Mouse (Mus musculus): ENCODE results near the gene Bola2.
"Not testable (repeated sequence)": the region's sequence is repeated elsewhere in the genome, so short reads cannot be mapped to it uniquely, and the experiment has no call there.

Gene Bola2

GRCm38 (mm10) chr7:126707442-126708174, 12.4 kb downstream of the Bola2 start, which contains the start of gene Coro1a:
Gene Coro1a (minus strand): TSS chr7:126707787.
- no peak for DNase-seq (ENCODE audit: extremely low spot score, low read depth, low spot score)

- no peak for DNase-seq (ENCODE audit: extremely low spot score, low read depth, low spot score)
These were observed 13.2 kb downstream of the Bola2 start for GRCm38 (mm10) chr7:126708175-126708952.

GRCm38 (mm10) chr7:126710266-126710665, 15.1 kb downstream of the Bola2 start:
- DNase-seq (ENCODE audit: extremely low spot score, low read depth, low spot score): no peak

- DNase-seq (ENCODE audit: extremely low spot score, low read depth, low spot score): no peak
These were observed 16.7 kb downstream of the Bola2 start for GRCm38 (mm10) chr7:126711910-126712309.

- DNase-seq (ENCODE audit: extremely low spot score, low read depth, low spot score): no peak
These were observed 20.5 kb downstream of the Bola2 start for GRCm38 (mm10) chr7:126715679-126716078.

GRCm38 (mm10) chr7:126717566-126717965, 22.4 kb downstream of the Bola2 start:
- no peak for DNase-seq (ENCODE audit: extremely low spot score, low read depth, low spot score)

GRCm38 (mm10) chr7:126718787-126719337, 23.7 kb downstream of the Bola2 start:
- no peak for DNase-seq (ENCODE audit: extremely low spot score, low read depth, low spot score)

GRCm38 (mm10) chr7:126721635-126722034, 26.4 kb downstream of the Bola2 start:
- DNase-seq (ENCODE audit: extremely low spot score, low read depth, low spot score): no peak

GRCm38 (mm10) chr7:126725077-126725476, 29.9 kb downstream of the Bola2 start:
- no peak for DNase-seq (ENCODE audit: extremely low spot score, low read depth, low spot score)

GRCm38 (mm10) chr7:126725667-126726066, 30.5 kb downstream of the Bola2 start:
- no peak for DNase-seq (ENCODE audit: extremely low spot score, low read depth, low spot score)

GRCm38 (mm10) chr7:126730256-126730789, 35.1 kb downstream of the Bola2 start:
- not testable (repeated sequence) for DNase-seq (ENCODE audit: extremely low spot score, low read depth, low spot score)

GRCm38 (mm10) chr7:126736122-126736521, 40.9 kb downstream of the Bola2 start:
- no peak for DNase-seq (ENCODE audit: extremely low spot score, low read depth, low spot score)

GRCm38 (mm10) chr7:126739551-126739950, 44.4 kb downstream of the Bola2 start:
- DNase-seq (ENCODE audit: extremely low spot score, low read depth, low spot score): no peak

GRCm38 (mm10) chr7:126740132-126740735, 45.0 kb downstream of the Bola2 start:
- no peak for DNase-seq (ENCODE audit: extremely low spot score, low read depth, low spot score)

- DNase-seq (ENCODE audit: extremely low spot score, low read depth, low spot score): no peak
These were observed 45.8 kb downstream of the Bola2 start for GRCm38 (mm10) chr7:126740977-126741376.

GRCm38 (mm10) chr7:126741452-126741851, 46.3 kb downstream of the Bola2 start:
- DNase-seq (ENCODE audit: extremely low spot score, low read depth, low spot score): no peak

- no peak for DNase-seq (ENCODE audit: extremely low spot score, low read depth, low spot score)
These were observed 46.8 kb downstream of the Bola2 start for GRCm38 (mm10) chr7:126741964-126742482.

GRCm38 (mm10) chr7:126746066-126746465, 50.9 kb downstream of the Bola2 start:
- DNase-seq (ENCODE audit: extremely low spot score, low read depth, low spot score): no peak

GRCm38 (mm10) chr7:126746798-126747197, 51.6 kb downstream of the Bola2 start:
- no peak for DNase-seq (ENCODE audit: extremely low spot score, low read depth, low spot score)

- DNase-seq (ENCODE audit: extremely low spot score, low read depth, low spot score): no peak
These were observed 53.6 kb downstream of the Bola2 start for GRCm38 (mm10) chr7:126748824-126749223.

Measured in hindlimb bud, embryonic 11.5 days (tissue).